Mouse (Mus musculus): ENCODE results near the gene Fam117b. TPM values are rescaled to one million over a fixed set of nuclear protein-coding genes. Genes with fewer than 3 reads are reported as not detected.

Fam117b gene
- polyA plus RNA-seq, 1 experiment from 2014 or later = 1.8 TPM

- Histone ChIP-seq H3K4me1 (ENCODE audit: insufficient read depth) (no peaks in the 10 kb centered on the region), H3K27me3 (ENCODE audit: insufficient read depth, low read length) (no peaks in the 10 kb centered on the region), H3K4me3 (ENCODE audit: low read depth, low read length) (no peak overlapping the region), H3K27ac (ENCODE audit: low read depth) (no peak overlapping the region), H3K36me3 (replicated peaks; ENCODE audit: insufficient read depth, low read length) (no peaks in the 10 kb centered on the region), H3K9me3 (ENCODE audit: low read length) (no peaks in the 10 kb centered on the region), H3K4me2 (ENCODE audit: low read depth, low read length) (no peak overlapping the region), H3K9ac (replicated peaks) (no peak overlapping the region)
- no peak for TF ChIP-seq EP300 (IDR thresholded peaks at IDR 0.05; ENCODE audit: low read depth)
- no peak for TF ChIP-seq CTCF (IDR thresholded peaks at IDR 0.05; ENCODE audit: low read depth)
- ATAC-seq (no peak), DNase-seq (no peak)
These were observed 18.1 kb downstream of the Fam117b start for GRCm38 (mm10) chr1:59930926-59931325.

- H3K36me3 ChIP-seq (replicated peaks; ENCODE audit: insufficient read depth, low read length) = no peaks in the 10 kb centered on the region
- no peaks in the 10 kb centered on the region for H3K27me3 ChIP-seq (ENCODE audit: insufficient read depth, low read length)
- H3K4me2 ChIP-seq (ENCODE audit: low read depth, low read length) = no peak overlapping the region
- H3K9me3 ChIP-seq (ENCODE audit: low read length) = no peaks in the 10 kb centered on the region
- WGBS (ENCODE audit: insufficient replicate concordance) = 89% methylated on average over 2 of the region's 2 CpGs
- ATAC-seq = no peak
- no peak overlapping the region for H3K4me3 ChIP-seq (ENCODE audit: low read depth, low read length)
- TF ChIP-seq CTCF (IDR thresholded peaks at IDR 0.05; ENCODE audit: low read depth) (no peak), EP300 (IDR thresholded peaks at IDR 0.05; ENCODE audit: low read depth) (no peak)
- H3K27ac ChIP-seq (ENCODE audit: low read depth) = no peak overlapping the region
- H3K9ac ChIP-seq (replicated peaks) = no peak overlapping the region
- no peaks in the 10 kb centered on the region for H3K4me1 ChIP-seq (ENCODE audit: insufficient read depth)
- DNase-seq = no peak
These were observed 20.2 kb downstream of the Fam117b start for GRCm38 (mm10) chr1:59932991-59933390.

GRCm38 (mm10) chr1:59941063-59941462 lies 28.3 kb downstream of the Fam117b start:
- H3K27me3 ChIP-seq (ENCODE audit: insufficient read depth, low read length) = no peaks in the 10 kb centered on the region
- WGBS (ENCODE audit: insufficient replicate concordance) = 86% methylated on average over 1 of the region's 1 CpGs
- DNase-seq (no peak), ATAC-seq (no peak)
- H3K4me3 ChIP-seq (ENCODE audit: low read depth, low read length) = no peak overlapping the region
- no peak overlapping the region for H3K9ac ChIP-seq (replicated peaks)
- no peak for TF ChIP-seq EP300 (IDR thresholded peaks at IDR 0.05; ENCODE audit: low read depth)
- no peak for TF ChIP-seq CTCF (IDR thresholded peaks at IDR 0.05; ENCODE audit: low read depth)
- H3K4me2 ChIP-seq (ENCODE audit: low read depth, low read length) = no peak overlapping the region
- no peaks in the 10 kb centered on the region for H3K9me3 ChIP-seq (ENCODE audit: low read length)
- H3K27ac ChIP-seq (ENCODE audit: low read depth) = no peak overlapping the region
- H3K4me1 ChIP-seq (ENCODE audit: insufficient read depth) = peaks cover 6% of the 10 kb centered on the region; the same call in 1 of the 2 replicates
- no peaks in the 10 kb centered on the region for H3K36me3 ChIP-seq (replicated peaks; ENCODE audit: insufficient read depth, low read length)

GRCm38 (mm10) chr1:59942057-59942790 lies 29.4 kb downstream of the Fam117b start:
- no peaks in the 10 kb centered on the region for H3K27me3 ChIP-seq (ENCODE audit: insufficient read depth, low read length)
- peaks cover 6% of the 10 kb centered on the region; the same call in 1 of the 2 replicates for H3K4me1 ChIP-seq (ENCODE audit: insufficient read depth)
- no peaks in the 10 kb centered on the region for H3K36me3 ChIP-seq (replicated peaks; ENCODE audit: insufficient read depth, low read length)
- no peaks in the 10 kb centered on the region for H3K9me3 ChIP-seq (ENCODE audit: low read length)
- DNase-seq = no peak
- no peak overlapping the region for H3K4me3 ChIP-seq (ENCODE audit: low read depth, low read length)
- WGBS (ENCODE audit: insufficient replicate concordance) = 66% methylated on average over 6 of the region's 6 CpGs
- no peak overlapping the region for H3K4me2 ChIP-seq (ENCODE audit: low read depth, low read length)
- no peak for ATAC-seq
- H3K9ac ChIP-seq (replicated peaks) = no peak overlapping the region
- H3K27ac ChIP-seq (ENCODE audit: low read depth) = no peak overlapping the region
- TF ChIP-seq EP300 (IDR thresholded peaks at IDR 0.05; ENCODE audit: low read depth) = no peak
- TF ChIP-seq CTCF (IDR thresholded peaks at IDR 0.05; ENCODE audit: low read depth) = no peak

GRCm38 (mm10) chr1:59943825-59944224 lies 31.0 kb downstream of the Fam117b start:
- Histone ChIP-seq H3K36me3 (replicated peaks; ENCODE audit: insufficient read depth, low read length) (no peaks in the 10 kb centered on the region), H3K27ac (ENCODE audit: low read depth) (no peak overlapping the region), H3K27me3 (ENCODE audit: insufficient read depth, low read length) (no peaks in the 10 kb centered on the region), H3K4me1 (ENCODE audit: insufficient read depth) (peaks cover 6% of the 10 kb centered on the region; the same call in 1 of the 2 replicates), H3K9ac (replicated peaks) (no peak overlapping the region), H3K4me3 (ENCODE audit: low read depth, low read length) (no peak overlapping the region), H3K4me2 (ENCODE audit: low read depth, low read length) (no peak overlapping the region), H3K9me3 (ENCODE audit: low read length) (no peaks in the 10 kb centered on the region)
- WGBS (ENCODE audit: insufficient replicate concordance) = 53% methylated on average over 5 of the region's 5 CpGs
- DNase-seq (no peak), ATAC-seq (no peak)
- no peak for TF ChIP-seq EP300 (IDR thresholded peaks at IDR 0.05; ENCODE audit: low read depth)
- no peak for TF ChIP-seq CTCF (IDR thresholded peaks at IDR 0.05; ENCODE audit: low read depth)

- no peak overlapping the region for H3K27ac ChIP-seq (ENCODE audit: low read depth)
- ATAC-seq (no peak), DNase-seq (no peak)
- no peak for TF ChIP-seq CTCF (IDR thresholded peaks at IDR 0.05; ENCODE audit: low read depth)
- no peak for TF ChIP-seq EP300 (IDR thresholded peaks at IDR 0.05; ENCODE audit: low read depth)
- H3K4me1 ChIP-seq (ENCODE audit: insufficient read depth) = peaks cover 6% of the 10 kb centered on the region; the same call in 1 of the 2 replicates
- no peak overlapping the region for H3K4me3 ChIP-seq (ENCODE audit: low read depth, low read length)
- peaks cover 2% of the 10 kb centered on the region; the same call in 1 of the 2 replicates for H3K36me3 ChIP-seq (replicated peaks; ENCODE audit: insufficient read depth, low read length)
- H3K9ac ChIP-seq (replicated peaks) = no peak overlapping the region
- H3K27me3 ChIP-seq (ENCODE audit: insufficient read depth, low read length) = no peaks in the 10 kb centered on the region
- H3K9me3 ChIP-seq (ENCODE audit: low read length) = no peaks in the 10 kb centered on the region
- WGBS (ENCODE audit: insufficient replicate concordance) = 48% methylated on average over 1 of the region's 1 CpGs
- H3K4me2 ChIP-seq (ENCODE audit: low read depth, low read length) = no peak overlapping the region
These were observed 33.2 kb downstream of the Fam117b start for GRCm38 (mm10) chr1:59945969-59946368.
